Mouse (Mus musculus) limb, embryonic 12.5 days (tissue): ENCODE measurements around the gene Dus4l. TPM values are rescaled to one million over a fixed set of nuclear protein-coding genes. Genes with fewer than 3 reads are reported as not detected.
"Not testable (repeated sequence)": the region's sequence is repeated elsewhere in the genome, so short reads cannot be mapped to it uniquely, and the experiment has no call there.

Experiments used
- ATAC-seq: fragments of 200-750 bp; cut with Nextera tagmentation; 2 replicates; pipeline ENCODE4 v1.8.0; 2017; ENCODE audit warnings: low read depth, moderate TSS enrichment; ENCODE audit not compliant: insufficient number of reproducible peaks, insufficient read depth, low FRiP score, low TSS enrichment
- H3K27ac ChIP-seq: fragments of 300-500 bp; sonication (generic); 2 replicates; pipeline ENCODE4 v1.5.1; 2016; ENCODE audit warnings: mild to moderate bottlenecking, moderate library complexity
- H3K27me3 ChIP-seq: fragments of 300-500 bp; sonication (generic); 2 replicates; pipeline ENCODE4 v1.6.1; 2016; ENCODE audit warnings: mild to moderate bottlenecking, moderate library complexity
- H3K36me3 ChIP-seq: fragments of 300-500 bp; sonication (generic); 2 replicates; pipeline ENCODE4 v1.6.1; 2016; ENCODE audit warnings: mild to moderate bottlenecking, moderate library complexity
- H3K4me1 ChIP-seq: fragments of 300-500 bp; sonication (generic); replicated peaks from 2 replicates; pipeline ENCODE4 v1.6.1; 2016
- H3K4me2 ChIP-seq: fragments of 300-500 bp; sonication (generic); 2 replicates; pipeline ENCODE4 v1.6.1; 2016; ENCODE audit warnings: mild to moderate bottlenecking, moderate library complexity
- H3K4me3 ChIP-seq: fragments of 300-500 bp; sonication (generic); replicated peaks from 2 replicates; pipeline ENCODE4 v1.5.1; 2016; ENCODE audit warnings: mild to moderate bottlenecking
- H3K9ac ChIP-seq: fragments of 300-500 bp; sonication (generic); replicated peaks from 2 replicates; pipeline ENCODE4 v1.6.1; 2016; ENCODE audit warnings: mild to moderate bottlenecking, moderate library complexity
- H3K9me3 ChIP-seq: fragments of 300-500 bp; sonication (generic); 2 replicates; pipeline ENCODE4 v1.6.1; 2016; ENCODE audit warnings: mild to moderate bottlenecking, moderate library complexity
- WGBS: fragments of 180-500 bp; shearing (Covaris S2); methylation state at CpG from one replicate; pipeline ENCODE4 v1.1.7; 2016; 5-methylcytosine and 5-hydroxymethylcytosine counted together
- polyA plus RNA-seq: library from polyadenylated mRNA; unstranded; fragments of >200 nt; fragmentation: Nextera tagmentation; extraction: Ambion mirVana; gene quantifications from 2 replicates; pipeline ENCODE4 v1.2.1, GENCODE M21; 2016

Dus4l gene
- polyA plus RNA-seq, 1 experiment from 2014 or later: 11.5 TPM

DNA sequence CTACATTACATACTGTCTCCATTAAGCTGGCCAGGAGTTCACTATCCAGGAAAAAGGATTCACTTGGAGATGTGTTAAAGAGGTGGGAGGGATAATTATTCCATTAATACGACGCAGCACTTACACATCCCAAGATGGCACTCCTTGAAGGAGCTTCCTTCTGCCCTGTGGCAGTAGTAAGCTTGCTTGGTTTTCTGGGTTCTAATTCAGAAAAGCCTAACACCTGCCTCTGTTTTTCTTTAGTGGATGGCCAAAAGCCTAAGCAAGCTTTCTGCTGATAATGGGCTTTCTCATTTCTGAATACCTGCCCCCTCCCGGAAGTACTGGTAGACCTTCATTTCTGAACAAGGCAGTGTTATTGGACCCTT lies 19.4 kb downstream of the Dus4l start:
- WGBS: 86% methylated on average over 3 of the region's 3 CpGs
- 0 out of 2 replicates have a peak, but pooled peaks cover 3% of the 10 kb centered on the region for H3K4me1 ChIP-seq
- no peak overlapping the region for H3K9ac ChIP-seq
- H3K27ac ChIP-seq: no peak overlapping the region
- no peak overlapping the region; the same call in 1 of the 2 replicates for H3K4me3 ChIP-seq
- ATAC-seq: no peak
- H3K4me2 ChIP-seq: peak overlapping the region; percentile 72
- no peaks in the 10 kb centered on the region for H3K27me3 ChIP-seq
- peaks cover 3% of the 10 kb centered on the region; the same call in 1 of the 2 replicates for H3K36me3 ChIP-seq
- H3K9me3 ChIP-seq: no peaks in the 10 kb centered on the region

DNA sequence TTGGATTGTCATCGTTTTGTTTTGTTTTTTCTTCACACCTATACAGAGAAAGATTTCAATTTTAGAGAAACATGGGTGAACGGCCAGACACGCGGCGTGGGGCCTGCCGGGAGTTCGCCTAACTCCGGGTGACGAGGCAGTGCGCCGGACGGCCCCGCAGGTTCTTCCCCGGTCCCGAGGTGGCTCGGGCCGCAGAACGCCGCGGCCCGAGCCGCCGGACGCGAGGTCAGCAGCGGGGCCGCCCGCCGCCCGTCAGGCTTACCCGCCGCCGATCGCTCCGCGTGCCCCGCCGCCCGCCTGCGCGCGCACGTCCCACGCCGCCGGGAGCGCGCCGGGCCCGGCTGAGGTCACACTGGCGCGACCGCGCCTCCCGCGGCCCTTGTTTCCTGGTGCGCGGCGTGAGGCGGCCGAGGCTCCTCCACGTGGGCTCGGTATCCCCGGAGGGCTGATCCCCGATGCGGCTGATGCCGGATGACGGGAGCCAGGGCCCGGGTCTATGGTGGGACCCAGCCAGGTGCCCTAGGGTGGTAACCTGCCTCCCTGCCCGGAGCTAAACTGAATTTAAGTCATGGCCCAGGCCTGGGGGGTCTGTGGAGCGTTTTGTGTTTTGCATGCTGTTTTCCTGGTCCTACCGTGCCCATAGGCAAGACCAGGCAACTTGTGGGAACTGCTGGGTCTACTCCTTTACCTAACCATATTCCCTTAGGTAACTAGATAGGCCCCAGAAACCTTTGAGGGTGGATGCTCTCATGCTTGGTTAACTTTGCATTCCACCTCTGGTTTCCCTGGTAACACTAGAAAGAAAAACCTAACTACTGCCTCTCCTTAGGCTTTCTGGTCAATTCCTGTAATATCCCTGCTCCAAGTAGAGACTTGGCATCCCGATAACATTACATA lies 20.0 kb downstream of the Dus4l start, which contains the start of gene Bcap29:
TSS of gene Bcap29 (minus strand) at position 316 of the 897 bp plus-strand sequence.
- Histone ChIP-seq H3K4me1 (0 out of 2 replicates have a peak, but pooled peaks cover 3% of the 10 kb centered on the region), H3K9ac (peak within 1 kb of the TSS; percentile 84), H3K9me3 (no peaks in the 10 kb centered on the region), H3K4me2 (peak within 1 kb of the TSS; percentile 72), H3K36me3 (0 out of 2 replicates have a peak, but pooled peaks cover 5% of the 10 kb centered on the region), H3K27ac (peak within 1 kb of the TSS; percentile 84), H3K4me3 (peak within 1 kb of the TSS; percentile 64), H3K27me3 (no peaks in the 10 kb centered on the region)
- WGBS: 2% methylated on average over 69 of the region's 73 CpGs
- ATAC-seq: peak; percentile 77

DNA sequence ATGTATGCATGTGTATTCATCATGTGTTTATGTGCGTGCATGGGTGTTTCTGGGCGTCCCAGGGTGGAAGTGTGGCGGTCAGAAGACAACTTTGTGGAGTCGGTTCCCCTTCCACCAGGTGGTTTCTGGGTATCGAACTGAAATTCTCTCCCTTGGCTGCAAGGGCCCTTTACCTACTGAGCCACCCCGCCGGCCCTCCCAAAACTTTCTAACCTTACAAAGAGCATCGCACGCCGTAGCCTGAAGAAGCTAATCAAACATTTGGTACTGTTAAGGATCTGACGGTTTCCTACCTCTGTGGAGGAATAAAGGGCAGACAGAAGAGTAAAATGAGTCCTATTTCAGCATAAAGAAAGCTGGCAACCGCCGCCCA lies 20.7 kb downstream of the Dus4l start:
- Histone ChIP-seq H3K9ac (peak overlapping the region; percentile 84), H3K4me2 (peak overlapping the region; percentile 72), H3K9me3 (no peaks in the 10 kb centered on the region), H3K27ac (peak overlapping the region; percentile 84), H3K36me3 (0 out of 2 replicates have a peak, but pooled peaks cover 5% of the 10 kb centered on the region), H3K27me3 (no peaks in the 10 kb centered on the region), H3K4me1 (0 out of 2 replicates have a peak, but pooled peaks cover 3% of the 10 kb centered on the region), H3K4me3 (peak overlapping the region; percentile 64)
- 0 out of 2 replicates have a peak, but pooled peaks have one; percentile 32 for ATAC-seq
- WGBS: 9% methylated on average over 13 of the region's 13 CpGs

DNA sequence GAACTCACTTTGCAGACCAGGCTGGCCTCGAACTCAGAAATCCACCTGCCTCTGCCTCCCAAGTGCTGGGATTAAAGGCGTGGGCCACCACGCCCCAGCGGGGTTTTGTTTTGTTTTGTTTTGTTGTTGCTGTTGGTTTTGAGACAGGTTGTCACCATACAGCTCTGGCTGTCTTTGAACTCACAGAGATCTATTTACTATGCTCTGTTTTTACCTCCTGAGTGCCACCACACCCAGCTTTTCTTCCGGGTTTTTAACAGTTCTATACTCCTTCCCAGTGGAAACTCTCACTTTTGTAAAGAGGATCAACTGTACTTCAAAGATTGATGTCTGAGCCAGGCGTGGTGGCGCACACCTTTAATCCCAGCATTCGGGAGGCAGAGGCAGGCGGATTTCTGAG lies 26.2 kb downstream of the Dus4l start:
- 90% methylated on average over 9 of the region's 9 CpGs for WGBS
- not testable (repeated sequence) for H3K4me2 ChIP-seq, H3K4me3 ChIP-seq, H3K9me3 ChIP-seq, H3K4me1 ChIP-seq, H3K27ac ChIP-seq, ATAC-seq, H3K27me3 ChIP-seq, H3K9ac ChIP-seq
- H3K36me3 ChIP-seq: peaks cover 34% of the 10 kb centered on the region; the same call in 1 of the 2 replicates

DNA sequence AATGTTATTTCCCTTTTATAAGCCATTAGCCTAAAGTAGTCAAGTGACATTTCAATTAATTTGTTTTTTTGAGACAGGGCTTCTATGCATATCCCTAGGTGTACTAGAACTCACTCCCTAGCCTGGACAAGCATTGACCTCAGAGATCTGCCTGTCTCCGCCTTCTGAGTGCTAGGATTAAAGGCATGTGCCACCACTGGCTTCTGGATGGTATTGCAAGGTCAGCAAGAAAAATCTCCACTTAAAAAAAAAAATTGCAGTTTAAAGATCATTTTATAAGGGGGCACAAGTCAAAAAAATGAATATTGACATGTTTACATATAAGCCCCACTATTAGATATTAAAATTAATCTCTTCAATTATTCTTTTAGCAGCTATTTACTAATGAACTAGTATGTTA lies 29.6 kb downstream of the Dus4l start:
- ATAC-seq: no peak
- 98% methylated on average over 1 of the region's 1 CpGs for WGBS
- no peak overlapping the region for H3K4me2 ChIP-seq
- H3K27ac ChIP-seq: no peak overlapping the region
- H3K4me1 ChIP-seq: no peaks in the 10 kb centered on the region
- H3K9ac ChIP-seq: no peak overlapping the region
- H3K4me3 ChIP-seq: no peak overlapping the region
- no peaks in the 10 kb centered on the region for H3K9me3 ChIP-seq
- H3K36me3 ChIP-seq: peaks cover 38% of the 10 kb centered on the region; the same call in 1 of the 2 replicates
- no peaks in the 10 kb centered on the region for H3K27me3 ChIP-seq

DNA sequence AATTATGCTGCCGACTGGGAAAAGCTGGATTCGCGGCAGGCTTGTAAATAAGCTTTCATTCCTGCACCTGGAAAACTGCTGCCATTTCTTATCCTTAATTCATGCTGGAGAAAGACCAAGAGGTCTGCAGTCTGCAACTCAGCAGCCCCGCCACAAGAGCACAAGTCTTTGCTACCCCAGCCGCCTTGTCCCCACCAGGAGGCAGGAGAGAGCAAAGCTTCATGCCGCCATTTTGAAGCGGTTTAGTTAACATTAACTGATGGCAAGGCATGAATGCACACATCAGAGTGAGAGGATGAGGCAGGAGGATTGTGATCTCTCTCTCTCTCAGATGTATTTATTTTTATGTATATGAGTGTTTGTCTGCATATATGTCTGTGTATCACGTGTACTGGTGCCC lies 34.5 kb downstream of the Dus4l start:
- H3K4me3 ChIP-seq: no peak overlapping the region
- H3K27ac ChIP-seq: no peak overlapping the region
- no peak overlapping the region for H3K4me2 ChIP-seq
- H3K9me3 ChIP-seq: 0 out of 2 replicates have a peak, but pooled peaks cover 3% of the 10 kb centered on the region
- peaks cover 29% of the 10 kb centered on the region for H3K36me3 ChIP-seq
- H3K9ac ChIP-seq: no peak overlapping the region
- 80% methylated on average over 8 of the region's 8 CpGs for WGBS
- H3K4me1 ChIP-seq: no peaks in the 10 kb centered on the region
- H3K27me3 ChIP-seq: no peaks in the 10 kb centered on the region
- no peak for ATAC-seq

DNA sequence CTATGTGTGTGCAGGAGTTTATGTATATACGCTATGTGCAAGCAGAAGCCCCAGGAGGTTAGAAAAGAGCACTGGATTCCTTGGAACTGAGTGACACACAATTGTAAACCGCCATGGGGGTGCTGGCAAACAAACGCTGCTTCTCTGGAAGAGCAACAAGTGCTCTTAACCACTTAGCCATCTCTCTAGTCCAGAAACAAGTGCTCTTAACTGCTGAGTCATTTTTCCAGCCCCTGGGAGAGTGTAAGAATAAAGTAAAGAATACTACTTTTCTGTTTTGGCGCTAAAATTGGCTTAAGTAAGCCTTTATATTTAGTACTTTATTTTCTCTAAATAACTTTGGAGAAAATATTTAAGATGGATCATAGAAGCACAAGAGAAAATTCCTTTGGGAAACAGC lies 41.3 kb downstream of the Dus4l start:
- ATAC-seq: no peak
- no peaks in the 10 kb centered on the region for H3K4me1 ChIP-seq
- 76% methylated on average over 4 of the region's 4 CpGs for WGBS

DNA sequence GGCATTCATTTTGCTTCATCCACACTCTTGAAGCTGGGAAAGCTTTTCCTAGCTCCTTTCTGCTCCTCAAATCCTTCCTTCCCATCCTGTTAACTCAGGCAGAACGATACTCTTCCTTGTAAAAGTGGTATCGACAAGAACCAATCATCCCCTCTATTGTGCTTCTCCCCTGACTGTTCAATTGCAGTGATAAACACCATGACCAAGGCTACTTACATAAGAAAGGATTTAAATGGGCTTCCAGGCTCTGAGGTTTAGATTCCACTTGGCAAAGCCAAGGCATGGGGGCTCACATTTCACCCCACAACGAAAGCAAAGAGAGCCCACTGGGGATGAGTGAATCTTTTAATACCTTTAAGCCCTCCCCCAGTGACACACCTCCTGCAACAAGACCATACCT lies 46.5 kb downstream of the Dus4l start:
- Histone ChIP-seq H3K9me3 (no peaks in the 10 kb centered on the region), H3K27me3 (no peaks in the 10 kb centered on the region), H3K36me3 (no peaks in the 10 kb centered on the region; the same call in 1 of the 2 replicates), H3K4me1 (no peaks in the 10 kb centered on the region), H3K4me2 (no peak overlapping the region), H3K27ac (no peak overlapping the region), H3K4me3 (no peak overlapping the region), H3K9ac (no peak overlapping the region)
- ATAC-seq: no peak
- 40% methylated on average over 3 of the region's 3 CpGs for WGBS

More for the DNA sequence above, 41.3 kb downstream of the Dus4l start:
- H3K27me3 ChIP-seq: no peaks in the 10 kb centered on the region
- no peak overlapping the region for H3K4me2 ChIP-seq
- H3K9me3 ChIP-seq: 0 out of 2 replicates have a peak, but pooled peaks cover 3% of the 10 kb centered on the region
- H3K27ac ChIP-seq: no peak overlapping the region
- no peak overlapping the region for H3K4me3 ChIP-seq
- no peak overlapping the region for H3K9ac ChIP-seq
- peaks cover 11% of the 10 kb centered on the region for H3K36me3 ChIP-seq

DNA sequence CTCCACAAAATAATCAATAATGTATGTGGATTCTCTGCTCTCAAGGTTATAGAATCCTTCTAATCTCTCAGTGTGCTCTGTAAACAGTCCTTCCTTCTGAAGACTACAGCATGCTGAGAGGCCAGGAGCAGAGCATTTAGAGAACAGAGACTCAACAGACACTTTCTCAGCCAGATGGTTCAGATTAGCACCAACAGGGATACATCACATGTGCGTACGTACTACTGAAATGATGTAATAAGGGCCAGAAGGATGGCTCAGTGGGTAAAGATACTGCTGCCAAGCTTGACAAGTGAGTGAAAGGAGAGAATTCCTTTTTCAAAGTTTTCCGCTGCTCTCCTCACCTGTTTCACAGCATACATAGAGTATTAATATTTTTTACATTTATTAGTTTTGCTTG lies 49.7 kb downstream of the Dus4l start:
- WGBS: 46% methylated on average over 3 of the region's 3 CpGs
- no peak overlapping the region for H3K4me2 ChIP-seq

DNA sequence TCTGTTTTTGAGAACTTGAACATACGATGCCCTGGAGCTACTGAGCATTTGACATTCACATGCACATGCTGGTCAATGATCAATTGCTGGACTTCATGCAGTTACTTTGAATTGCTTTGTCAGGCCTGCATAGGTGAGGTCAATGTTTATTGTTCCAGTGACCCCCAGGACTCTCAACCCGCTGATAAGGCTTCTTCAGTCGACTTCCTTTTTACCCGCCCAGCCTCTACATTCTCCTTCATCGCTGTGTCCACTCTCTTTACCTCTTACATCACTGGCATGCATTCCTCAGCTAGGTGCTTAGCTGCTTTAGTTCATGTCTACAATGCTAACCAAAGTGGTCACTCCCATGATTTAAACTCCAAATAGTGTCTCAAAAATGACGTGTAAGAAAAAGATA lies 51.0 kb downstream of the Dus4l start:
- WGBS: 79% methylated on average over 6 of the region's 6 CpGs
- Histone ChIP-seq H3K4me2 (no peak overlapping the region), H3K27ac (no peak overlapping the region), H3K9me3 (no peaks in the 10 kb centered on the region), H3K9ac (no peak overlapping the region), H3K27me3 (no peaks in the 10 kb centered on the region), H3K36me3 (0 out of 2 replicates have a peak, but pooled peaks cover 3% of the 10 kb centered on the region), H3K4me3 (no peak overlapping the region), H3K4me1 (no peaks in the 10 kb centered on the region)
- no peak for ATAC-seq

More for the DNA sequence above, 49.7 kb downstream of the Dus4l start:
- Histone ChIP-seq H3K4me3 (no peak overlapping the region), H3K9ac (no peak overlapping the region), H3K9me3 (no peaks in the 10 kb centered on the region), H3K27ac (no peak overlapping the region), H3K27me3 (no peaks in the 10 kb centered on the region), H3K4me1 (no peaks in the 10 kb centered on the region), H3K36me3 (0 out of 2 replicates have a peak, but pooled peaks cover 1% of the 10 kb centered on the region)
- no peak for ATAC-seq

DNA sequence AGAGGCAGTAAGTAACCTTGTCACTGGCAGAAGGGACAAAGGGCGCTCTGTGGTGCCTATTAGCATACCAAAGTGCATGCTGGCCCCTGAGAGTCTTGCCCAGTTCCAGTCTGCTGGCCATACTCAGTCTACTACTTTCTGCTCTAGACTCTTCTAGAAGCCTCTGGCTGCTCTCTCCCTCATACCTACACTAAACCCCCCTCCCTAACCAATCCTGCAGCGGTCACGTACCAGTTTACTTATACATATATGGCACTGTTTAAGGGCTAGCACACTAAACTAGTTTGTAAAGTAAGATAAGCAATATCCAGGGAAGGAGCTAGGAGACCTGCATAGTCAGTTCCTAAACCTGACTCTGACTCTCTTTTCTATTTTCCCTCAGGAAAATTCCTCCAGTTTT lies 60.3 kb downstream of the Dus4l start:
- Histone ChIP-seq H3K4me1 (no peaks in the 10 kb centered on the region), H3K27ac (no peak overlapping the region), H3K9ac (no peak overlapping the region), H3K36me3 (peaks cover 11% of the 10 kb centered on the region; the same call in 1 of the 2 replicates), H3K9me3 (no peaks in the 10 kb centered on the region), H3K27me3 (no peaks in the 10 kb centered on the region), H3K4me3 (no peak overlapping the region), H3K4me2 (no peak overlapping the region)
- no peak for ATAC-seq
- 87% methylated on average over 3 of the region's 3 CpGs for WGBS
